Mouse (Mus musculus) natural killer cell, adult 2 months (primary cell): ENCODE measurements around the gene Gjc2.

Experiments
- DNase-seq, 2 experiments: peaks; one replicate each; pipeline ENCODE4 v3.0.0; 2022; ENCODE audit warnings: low spot score in 2 of 2

Gene Gjc2

GRCm38 (mm10) chr11:59208153-59208831 lies 25.3 kb upstream of the Gjc2 start, which contains the start of gene 2310033P09Rik:
TSS of gene 2310033P09Rik (plus strand) at chr11:59208321.
- peak; percentile 91 to 93 for DNase-seq

- peak; percentile 87 to 92 for DNase-seq
These were observed 19.3 kb upstream of the Gjc2 start, which contains the start of gene Mrpl55 for GRCm38 (mm10) chr11:59202081-59202995. TSS of gene Mrpl55 (plus strand) at chr11:59202486.

- DNase-seq, result no peak
These were observed 18.4 kb upstream of the Gjc2 start for GRCm38 (mm10) chr11:59201216-59202002.

GRCm38 (mm10) chr11:59196230-59196629 lies 13.2 kb upstream of the Gjc2 start:
- no peak for DNase-seq

GRCm38 (mm10) chr11:59192059-59192386 lies 9.0 kb upstream of the Gjc2 start, which contains the start of gene Guk1:
TSS of gene Guk1 (minus strand) at chr11:59192212.
- DNase-seq, result no peak

- peak; percentile 88 to 91 for DNase-seq
These were observed 8.4 kb upstream of the Gjc2 start for GRCm38 (mm10) chr11:59191231-59192058.

GRCm38 (mm10) chr11:59187706-59188105 lies 4.7 kb upstream of the Gjc2 start:
- DNase-seq, result no peak

GRCm38 (mm10) chr11:59185490-59185889 lies 2.5 kb upstream of the Gjc2 start:
- no peak for DNase-seq

- peak; percentile 14 to 33 for DNase-seq
These were observed 808 bp upstream of the Gjc2 start for GRCm38 (mm10) chr11:59183821-59184220.

- DNase-seq, result no peak
These were observed 6.1 kb downstream of the Gjc2 start for GRCm38 (mm10) chr11:59176921-59177320.

- no peak for DNase-seq
These were observed 6.5 kb downstream of the Gjc2 start for GRCm38 (mm10) chr11:59176475-59176874.

- DNase-seq, result no peak
These were observed 8.7 kb downstream of the Gjc2 start for GRCm38 (mm10) chr11:59174189-59174838.

GRCm38 (mm10) chr11:59170549-59170948 lies 12.5 kb downstream of the Gjc2 start:
- no peak for DNase-seq

GRCm38 (mm10) chr11:59169807-59170206 lies 13.2 kb downstream of the Gjc2 start:
- DNase-seq, result no peak

GRCm38 (mm10) chr11:59165616-59166241 lies 17.3 kb downstream of the Gjc2 start:
- DNase-seq, result no peak

GRCm38 (mm10) chr11:59164384-59164783 lies 18.6 kb downstream of the Gjc2 start:
- DNase-seq, result no peak

- DNase-seq, result peak; percentile 97 to 98
These were observed 19.5 kb downstream of the Gjc2 start, which contains the start of gene Iba57 for GRCm38 (mm10) chr11:59163255-59164236. TSS of gene Iba57 (minus strand) at chr11:59163739.

- no peak for DNase-seq
These were observed 20.4 kb downstream of the Gjc2 start for GRCm38 (mm10) chr11:59162443-59163254.
